Mouse (Mus musculus): ENCODE measurements at regions not wholly inside any gene's neighbourhood (a gene's known extent, or its start where the extent isn't known, plus 50 kb on each side); places are given as distances from the start of the nearest gene placed in this dataset.
"Not testable (repeated sequence)": the region's sequence is repeated elsewhere in the genome, so short reads cannot be mapped to it uniquely, and the experiment has no call there.

DNA sequence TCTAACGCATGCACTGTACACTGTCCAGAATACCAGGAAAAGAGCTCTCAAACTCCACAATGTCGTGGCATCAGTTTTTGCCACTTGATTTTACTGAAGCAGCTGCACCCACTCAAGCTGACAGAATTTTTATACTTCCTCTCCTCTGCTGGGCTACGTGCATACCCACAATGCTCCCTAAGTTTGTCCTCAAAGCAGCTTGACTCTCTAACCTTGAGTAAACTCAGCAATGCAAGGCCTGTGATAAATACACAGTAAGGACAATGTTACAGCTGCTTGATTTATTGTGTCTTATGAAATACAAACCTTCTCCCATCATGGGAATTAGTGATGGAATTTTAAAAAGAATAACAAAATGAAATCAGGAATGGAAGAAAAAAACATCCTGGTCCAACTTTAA lies 129.7 kb downstream of the Trmt11 start:
- no peak for DNase-seq (ENCODE audit: low spot score)

DNA sequence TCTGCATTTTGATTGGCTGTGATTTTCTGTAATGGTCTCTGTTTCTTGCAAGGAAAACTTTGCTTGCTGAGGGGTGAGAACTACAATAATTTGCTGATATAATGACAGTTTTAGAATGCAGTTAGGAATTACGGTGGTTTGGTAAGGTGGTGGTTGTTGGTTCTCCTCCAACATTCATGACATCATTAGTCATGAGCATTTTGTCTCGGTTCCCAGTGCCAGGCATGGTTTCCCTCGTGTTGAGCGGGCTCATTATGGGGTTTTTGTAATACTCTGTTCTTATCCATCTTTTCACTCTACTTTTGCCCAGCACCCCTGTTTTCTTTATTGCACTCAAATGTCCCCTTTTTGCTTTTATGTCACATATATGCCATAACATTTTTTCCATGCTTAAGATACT lies 149.9 kb downstream of the Trmt11 start:
- no peak for DNase-seq (ENCODE audit: low spot score)

DNA sequence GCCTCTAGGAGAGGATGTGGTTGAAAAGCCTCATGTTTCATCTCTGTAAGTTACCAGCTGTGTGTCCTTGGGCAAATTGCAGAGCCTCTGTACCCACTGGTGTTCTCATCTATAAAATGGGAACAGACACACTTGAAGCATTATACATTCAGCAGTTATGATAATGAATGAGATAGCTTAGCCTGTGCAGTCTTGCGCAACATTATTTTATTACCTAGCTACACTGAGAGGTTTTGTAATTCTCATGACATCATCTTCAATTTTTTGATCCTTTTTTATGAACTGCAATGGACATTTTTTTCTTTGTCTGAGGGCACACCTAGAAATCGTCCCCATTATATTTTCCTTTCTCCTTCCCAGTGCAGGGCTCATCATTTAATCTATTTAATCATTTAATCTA lies 153.5 kb downstream of the Trmt11 start:
- no peak for DNase-seq (ENCODE audit: low spot score)

GRCm38 (mm10) chr10:30446572-30446971 lies 154.0 kb downstream of the Trmt11 start:
- no peak for DNase-seq (ENCODE audit: low spot score)

DNA sequence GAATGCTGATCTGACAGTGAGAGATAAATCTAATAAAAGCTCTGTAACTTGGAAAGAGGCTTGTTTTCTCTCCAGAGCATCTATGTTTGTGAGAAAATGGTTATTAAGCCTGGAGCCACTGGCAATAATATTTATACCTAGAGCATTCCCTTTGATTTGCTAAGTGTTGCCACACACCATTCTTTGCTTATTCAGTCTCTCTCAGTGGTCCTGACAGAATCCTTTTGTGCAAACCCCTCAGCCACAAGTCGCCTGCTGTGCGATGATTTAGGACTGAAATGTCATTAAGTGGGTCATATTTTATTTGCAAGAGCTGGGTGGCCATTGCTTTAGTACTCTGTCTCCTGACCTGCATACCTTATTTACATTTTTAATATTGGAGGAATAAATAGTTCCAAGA lies 160.7 kb downstream of the Trmt11 start:
- no peak for DNase-seq (ENCODE audit: low spot score)

DNA sequence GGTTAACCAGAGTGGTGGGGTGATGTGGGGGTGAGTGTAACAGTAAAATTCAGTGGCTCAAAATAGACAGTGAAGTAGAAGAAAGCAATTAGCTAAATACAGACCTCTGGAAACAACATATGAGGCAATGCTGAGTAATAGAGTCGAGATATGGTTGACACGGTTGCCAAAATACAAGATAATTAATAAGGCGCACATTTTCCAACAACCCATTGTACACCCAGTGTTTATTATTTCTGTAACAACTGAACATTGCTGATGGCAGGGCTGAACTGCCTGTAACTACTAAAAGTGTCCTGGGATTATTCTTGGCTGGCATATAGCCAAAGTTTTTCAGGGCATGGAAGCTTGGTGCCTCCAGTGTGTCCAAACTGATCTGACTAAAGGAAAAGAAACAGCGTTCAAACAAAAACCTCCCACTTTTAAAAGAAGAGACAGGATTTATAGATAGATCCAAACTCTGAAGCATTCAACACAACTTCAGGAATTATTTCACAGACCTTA lies 174.1 kb downstream of the Trmt11 start:
- DNase-seq (ENCODE audit: low spot score), result no peak

DNA sequence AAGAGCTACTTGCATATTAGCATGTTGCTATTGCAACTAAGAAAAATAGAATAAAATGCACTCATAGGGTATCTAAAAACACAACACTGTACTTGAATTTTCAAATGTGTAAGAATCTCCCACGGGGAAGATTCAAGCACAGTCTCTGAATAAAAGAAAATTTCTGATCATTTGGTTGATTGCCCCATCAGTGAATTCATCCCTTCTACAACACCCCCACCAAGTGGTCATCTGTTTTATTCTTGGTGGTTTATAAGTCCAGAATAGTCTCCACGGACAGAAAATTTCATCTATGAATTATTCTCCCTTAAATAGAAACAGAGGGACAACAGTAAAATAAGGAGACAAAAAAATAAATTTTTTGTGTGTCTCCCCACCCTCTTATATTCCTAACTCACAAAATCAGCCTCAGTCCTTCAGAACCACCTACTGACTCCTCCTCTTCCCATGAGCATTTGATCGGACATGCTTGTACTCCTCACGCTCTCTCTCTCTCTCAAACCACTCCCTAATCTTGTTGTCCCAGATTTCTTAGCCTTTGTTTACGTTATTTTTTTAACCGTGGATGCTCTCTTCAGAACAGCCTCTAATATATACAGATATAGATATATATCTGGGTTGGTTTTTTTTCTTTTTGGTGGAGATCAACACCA lies 181.0 kb downstream of the Trmt11 start:
- DNase-seq (ENCODE audit: low spot score), result no peak

- DNase-seq (ENCODE audit: low spot score), result no peak
Measured at GRCm38 (mm10) chr10:30416314-30416713, 184.2 kb downstream of the Trmt11 start.

GRCm38 (mm10) chr10:30411736-30412135 lies 188.8 kb downstream of the Trmt11 start:
- no peak for DNase-seq (ENCODE audit: low spot score)

DNA sequence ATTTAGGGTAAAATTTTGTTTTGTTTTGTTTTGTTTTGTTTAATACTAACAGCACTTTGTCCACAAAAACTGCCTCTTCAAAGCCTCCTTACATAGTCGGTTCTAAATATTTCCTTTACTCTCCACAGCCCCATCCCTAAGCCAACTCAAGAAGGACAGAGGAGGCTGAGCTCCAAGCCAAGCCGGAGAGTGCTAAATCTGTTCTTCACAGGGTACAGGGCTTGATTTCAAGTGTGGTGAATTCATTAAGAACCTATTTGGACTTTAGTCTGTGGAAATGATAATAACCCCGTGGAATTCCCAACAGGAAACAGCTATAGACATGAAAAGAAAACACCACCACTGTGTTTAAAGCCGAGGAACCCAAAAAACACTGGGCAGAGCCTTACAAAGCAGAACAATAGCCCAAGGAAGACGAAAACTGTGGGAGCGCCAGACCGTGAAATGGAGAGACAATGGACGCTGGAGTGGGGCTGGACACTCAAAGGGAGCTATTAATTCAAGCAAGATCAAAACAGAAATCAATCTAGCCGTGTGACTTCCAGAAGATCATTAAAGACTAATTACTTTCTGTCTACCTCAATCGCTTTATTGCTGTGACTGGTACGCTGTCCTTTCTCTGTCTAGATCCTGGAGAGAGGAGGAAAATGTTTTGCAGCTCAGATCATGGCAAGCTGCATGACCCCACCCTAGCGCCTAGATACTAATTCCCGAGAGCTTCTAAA lies 194.7 kb downstream of the Trmt11 start:
- DNase-seq (ENCODE audit: low spot score), result peak; percentile 3

- DNase-seq (ENCODE audit: low spot score), result no peak
Measured at GRCm38 (mm10) chr10:30370542-30370941, 170.2 kb upstream of the Cenpw start.

GRCm38 (mm10) chr10:30360811-30361210 lies 160.5 kb upstream of the Cenpw start:
- not testable (repeated sequence) for DNase-seq (ENCODE audit: low spot score)

DNA sequence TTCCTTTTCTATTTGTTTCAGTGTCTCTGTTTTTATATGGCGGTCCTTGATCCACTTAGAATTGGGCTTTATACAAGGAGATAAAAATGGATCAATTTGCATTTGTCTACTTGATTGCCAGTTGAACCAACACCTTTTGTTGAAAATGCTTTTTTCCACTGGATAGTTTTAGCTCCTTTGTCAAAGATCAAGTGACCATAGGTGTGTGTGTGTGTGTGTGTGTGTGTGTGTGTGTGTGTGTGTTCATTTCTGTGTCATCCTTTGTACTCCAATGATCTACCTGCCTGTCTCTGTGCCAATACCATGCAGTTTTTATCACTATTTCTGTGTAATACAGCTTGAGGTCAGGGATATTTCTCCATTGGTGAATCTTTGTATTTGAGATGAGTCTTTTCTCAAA lies 158.7 kb upstream of the Cenpw start:
- no peak for DNase-seq (ENCODE audit: low spot score)

DNA sequence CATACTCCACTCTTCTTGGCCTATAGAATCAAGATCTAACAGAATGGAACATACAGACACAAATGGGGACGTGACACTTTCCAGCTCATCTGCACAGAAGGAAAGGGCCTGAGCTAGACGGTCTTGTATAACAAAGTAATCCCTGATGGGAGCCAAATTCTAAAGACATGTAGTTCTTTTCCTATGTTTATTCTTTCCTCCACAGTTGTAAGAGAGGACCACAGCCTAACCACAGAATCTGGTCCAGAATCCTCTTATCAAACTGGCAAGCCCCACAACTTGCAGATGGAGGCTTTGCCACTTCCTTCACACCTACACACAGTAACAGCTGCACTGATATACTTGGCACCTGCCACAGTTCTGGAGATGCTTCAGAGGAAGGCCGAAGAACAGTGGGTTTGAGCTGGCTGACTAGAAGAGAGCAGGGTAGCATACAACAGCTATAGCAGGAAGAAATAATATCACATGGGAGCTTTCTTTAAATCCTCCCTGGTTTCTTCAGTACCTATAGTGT lies 142.7 kb upstream of the Cenpw start:
- peak; percentile 23 for DNase-seq (ENCODE audit: low spot score)

DNA sequence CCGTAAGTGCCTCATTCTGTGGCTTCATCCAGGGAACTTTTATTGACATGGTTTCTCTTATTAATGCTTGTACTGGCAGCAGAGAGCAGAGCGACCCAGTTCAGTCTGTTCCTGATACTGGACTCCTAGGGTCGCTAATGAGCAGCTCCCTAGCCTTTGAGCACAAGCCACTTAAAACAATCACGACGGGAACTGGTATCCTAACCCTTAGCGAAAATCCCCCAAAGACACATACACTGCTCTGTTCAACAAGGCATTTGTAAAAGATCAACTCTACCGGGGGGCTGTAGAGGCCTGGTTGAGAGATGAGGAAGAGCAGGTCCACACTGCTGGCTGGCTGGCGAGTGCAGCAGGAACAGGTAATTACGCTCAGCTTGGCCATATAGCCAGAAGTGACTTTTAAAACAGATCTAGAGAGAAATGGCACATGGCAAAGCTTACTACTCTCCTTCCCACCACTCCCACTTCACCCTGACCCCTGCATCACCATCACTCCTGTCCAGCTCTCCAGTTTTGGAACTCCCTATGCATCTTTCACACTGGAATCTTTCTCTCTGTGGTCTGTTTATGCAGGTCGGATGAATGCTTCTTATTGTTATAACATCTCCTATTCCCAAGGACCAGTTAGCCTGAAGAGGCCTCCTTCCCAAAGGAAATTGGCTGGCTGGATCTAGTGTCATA lies 128.1 kb upstream of the Cenpw start:
- no peak for DNase-seq (ENCODE audit: low spot score)

GRCm38 (mm10) chr10:30327849-30328248 lies 127.5 kb upstream of the Cenpw start:
- no peak for DNase-seq (ENCODE audit: low spot score)

DNA sequence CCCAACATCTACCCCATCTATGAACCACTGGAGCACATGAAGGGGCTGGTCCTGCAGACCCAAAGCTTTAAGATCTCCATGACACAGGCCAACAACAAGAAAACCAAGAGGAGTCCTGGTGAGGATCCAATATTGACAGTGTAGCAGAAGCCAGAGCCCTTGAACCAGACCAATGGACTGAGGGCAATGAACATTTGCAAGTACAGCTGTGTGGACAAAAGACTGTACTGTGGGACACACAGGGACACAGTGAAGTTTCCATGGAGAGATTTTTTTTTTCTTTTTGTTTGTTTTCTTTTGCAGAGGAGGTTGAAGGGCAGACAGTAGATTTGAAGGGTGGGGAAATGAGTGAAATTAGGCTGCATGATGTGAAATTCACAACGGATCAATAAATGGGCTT lies 126.5 kb upstream of the Cenpw start:
- DNase-seq (ENCODE audit: low spot score), result no peak

DNA sequence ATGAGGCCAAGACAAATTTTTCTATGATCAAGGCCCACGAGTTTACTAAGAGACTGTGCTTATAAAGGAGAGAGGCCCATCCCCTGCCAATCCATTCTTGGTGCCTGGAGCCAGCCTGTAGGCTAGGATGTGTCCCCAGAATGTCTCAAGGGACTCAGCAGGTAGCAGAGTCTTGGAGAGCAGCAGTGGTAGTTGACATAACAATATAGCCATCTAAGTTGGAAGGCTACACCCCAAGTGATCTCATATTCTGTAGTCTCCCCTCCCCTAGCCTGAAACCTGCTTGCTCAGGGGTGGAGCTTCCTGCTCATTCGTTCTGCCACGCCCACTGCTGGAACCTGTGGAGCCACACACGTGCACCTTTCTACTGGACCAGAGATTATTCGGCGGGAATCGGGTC lies 95.5 kb upstream of the Cenpw start:
- not testable (repeated sequence) for DNase-seq (ENCODE audit: low spot score)

DNA sequence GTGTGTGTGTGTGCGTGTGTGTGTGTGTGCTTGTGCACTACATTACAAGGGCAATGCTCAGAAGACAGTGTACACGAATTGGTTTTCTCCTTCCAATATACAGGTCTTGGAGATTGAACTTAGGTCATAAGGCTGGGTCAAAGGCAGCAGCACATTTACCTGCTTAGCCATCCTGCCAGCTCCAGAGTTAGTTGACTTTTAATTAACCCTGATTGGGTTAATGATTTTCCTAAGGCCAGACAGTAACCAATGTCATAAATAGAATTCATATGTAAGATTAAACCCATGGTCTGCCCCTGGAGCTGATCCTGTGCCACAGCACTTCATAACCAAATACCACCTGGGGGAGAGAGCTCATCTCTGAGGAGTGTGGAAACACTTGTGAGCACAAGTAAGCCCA lies 81.3 kb upstream of the Cenpw start:
- DNase-seq (ENCODE audit: low spot score), result no peak

- no peak for DNase-seq (ENCODE audit: low spot score)
Measured at GRCm38 (mm10) chr10:30280451-30280850, 80.1 kb upstream of the Cenpw start.

DNA sequence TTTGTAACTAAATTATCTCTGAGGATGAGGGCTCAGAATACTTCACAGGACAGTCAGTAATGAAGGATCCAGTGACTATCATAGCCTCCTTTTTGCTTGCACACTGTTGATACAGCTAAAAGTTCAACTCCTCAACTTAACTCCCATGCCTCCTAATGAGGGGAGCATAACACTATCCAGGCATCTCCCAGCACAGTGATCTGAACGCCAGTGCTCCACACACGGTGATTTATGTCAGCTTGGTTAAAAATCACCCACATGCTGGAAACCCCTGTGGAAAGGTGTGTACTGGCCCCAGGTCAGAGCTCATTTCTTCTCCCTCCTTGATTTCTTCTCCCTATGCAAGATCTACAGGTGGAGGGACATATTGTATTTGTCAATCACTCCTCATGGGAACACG lies 79.6 kb upstream of the Cenpw start:
- DNase-seq (ENCODE audit: low spot score), result no peak

DNA sequence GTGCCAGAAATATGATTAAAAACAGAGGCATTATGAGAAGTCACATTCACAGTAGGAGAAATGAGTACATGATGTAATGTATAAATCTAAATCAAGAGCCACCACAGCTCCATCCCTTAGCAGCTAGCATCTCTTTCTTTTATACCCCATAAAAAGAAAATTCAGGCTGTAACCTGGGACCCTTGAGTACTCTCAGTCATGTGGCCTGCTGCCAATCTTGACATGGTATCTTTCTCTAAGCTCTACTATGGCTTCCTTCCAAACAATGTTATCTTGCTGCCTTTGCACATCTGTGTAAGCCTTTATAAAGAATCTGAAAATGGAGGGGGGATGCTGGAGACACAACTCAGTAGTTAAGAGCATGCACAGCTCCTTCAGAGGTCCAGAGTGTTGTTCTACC lies 78.6 kb upstream of the Cenpw start:
- no peak for DNase-seq (ENCODE audit: low spot score)

DNA sequence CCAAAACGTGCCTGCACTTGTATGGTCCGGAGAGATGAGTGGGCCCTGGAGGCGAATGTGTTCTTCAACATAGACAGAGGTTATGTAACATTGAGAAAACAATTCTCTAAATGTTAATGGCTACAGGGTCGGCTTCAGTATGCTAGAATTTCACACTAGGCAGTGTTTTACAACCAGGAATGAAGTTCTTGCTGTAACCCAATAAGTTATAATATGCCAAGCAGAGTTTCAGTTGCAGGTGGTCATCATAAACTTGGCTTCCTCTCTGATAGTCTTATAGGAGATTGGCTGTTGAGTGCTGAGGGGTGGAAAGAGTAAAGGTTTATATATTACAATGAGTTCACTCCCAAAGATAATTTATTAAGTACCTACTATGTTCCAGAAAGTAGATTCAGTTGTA lies 64.8 kb upstream of the Cenpw start:
- no peak for DNase-seq (ENCODE audit: low spot score)

Measured in left cerebral cortex, adult 11 months (tissue).